Mouse (Mus musculus) intestine, embryonic 14.5 days (tissue): ENCODE results near the gene Fam185a. TPM values are rescaled to one million over a fixed set of nuclear protein-coding genes. Genes with fewer than 3 reads are reported as not detected.
A peak's percentile ranks its signal among the peaks of the same experiment; 100 is the strongest.

Experiments
- ATAC-seq: fragments of 200-750 bp; cut with Nextera tagmentation; replicated peaks from 2 replicates; pipeline ENCODE4 v1.8.0; 2017; ENCODE audit warnings: low read depth, moderate number of reproducible peaks, moderate TSS enrichment, moderate library complexity; ENCODE audit not compliant: low FRiP score, low TSS enrichment
- DNase-seq: peaks from one replicate; pipeline ENCODE4 v3.0.0-alpha.2; 2018; ENCODE audit warnings: low spot score
- H3K27ac ChIP-seq: fragments of 300-500 bp; sonication (generic); 2 replicates; pipeline ENCODE4 v1.5.1; 2014; ENCODE audit warnings: low read depth, mild to moderate bottlenecking, control low read depth
- H3K27me3 ChIP-seq: fragments of 300-500 bp; sonication (generic); replicated peaks from 2 replicates; pipeline ENCODE4 v1.6.1; 2014; ENCODE audit warnings: low read length, control low read depth; ENCODE audit not compliant: control insufficient read depth, insufficient read depth
- H3K36me3 ChIP-seq: fragments of 300-500 bp; sonication (generic); 2 replicates; pipeline ENCODE4 v1.6.1; 2014; ENCODE audit warnings: low read length, control low read depth; ENCODE audit not compliant: control insufficient read depth, insufficient read depth
- H3K4me1 ChIP-seq: fragments of 300-500 bp; sonication (generic); replicated peaks from 2 replicates; pipeline ENCODE4 v1.6.1; 2014; ENCODE audit warnings: low read length, control low read depth, mixed read lengths; ENCODE audit not compliant: control insufficient read depth, insufficient read depth
- H3K4me2 ChIP-seq: fragments of 300-500 bp; sonication (generic); 2 replicates; pipeline ENCODE4 v1.6.1; 2014; ENCODE audit warnings: low read length
- H3K4me3 ChIP-seq: fragments of 300-500 bp; sonication (generic); 2 replicates; pipeline ENCODE4 v1.5.1; 2014; ENCODE audit warnings: low read depth, low read length, control low read depth, mixed read lengths
- H3K9ac ChIP-seq: fragments of 300-500 bp; sonication (generic); 2 replicates; pipeline ENCODE4 v1.6.1; 2014; ENCODE audit warnings: mild to moderate bottlenecking, low read length
- H3K9me3 ChIP-seq: fragments of 300-500 bp; sonication (generic); 2 replicates; pipeline ENCODE4 v1.6.1; 2016; ENCODE audit warnings: low read length, control low read depth; ENCODE audit not compliant: control insufficient read depth
- WGBS: fragments of 180-500 bp; shearing (Covaris S2); extraction: QIAGEN DNeasy Blood & Tissue Kit; methylation state at CpG from one replicate; pipeline ENCODE4 v1.1.7; 2014; 5-methylcytosine and 5-hydroxymethylcytosine counted together
- polyA plus RNA-seq: library from polyadenylated mRNA; unstranded; fragments of >200 nt; fragmentation: Nextera tagmentation; extraction: Ambion mirVana; gene quantifications from 2 replicates; pipeline ENCODE4 v1.2.1, GENCODE M21; 2014

The Fam185a gene
- polyA plus RNA-seq = 10.8 and 11.1 TPM in 2 replicates

DNA sequence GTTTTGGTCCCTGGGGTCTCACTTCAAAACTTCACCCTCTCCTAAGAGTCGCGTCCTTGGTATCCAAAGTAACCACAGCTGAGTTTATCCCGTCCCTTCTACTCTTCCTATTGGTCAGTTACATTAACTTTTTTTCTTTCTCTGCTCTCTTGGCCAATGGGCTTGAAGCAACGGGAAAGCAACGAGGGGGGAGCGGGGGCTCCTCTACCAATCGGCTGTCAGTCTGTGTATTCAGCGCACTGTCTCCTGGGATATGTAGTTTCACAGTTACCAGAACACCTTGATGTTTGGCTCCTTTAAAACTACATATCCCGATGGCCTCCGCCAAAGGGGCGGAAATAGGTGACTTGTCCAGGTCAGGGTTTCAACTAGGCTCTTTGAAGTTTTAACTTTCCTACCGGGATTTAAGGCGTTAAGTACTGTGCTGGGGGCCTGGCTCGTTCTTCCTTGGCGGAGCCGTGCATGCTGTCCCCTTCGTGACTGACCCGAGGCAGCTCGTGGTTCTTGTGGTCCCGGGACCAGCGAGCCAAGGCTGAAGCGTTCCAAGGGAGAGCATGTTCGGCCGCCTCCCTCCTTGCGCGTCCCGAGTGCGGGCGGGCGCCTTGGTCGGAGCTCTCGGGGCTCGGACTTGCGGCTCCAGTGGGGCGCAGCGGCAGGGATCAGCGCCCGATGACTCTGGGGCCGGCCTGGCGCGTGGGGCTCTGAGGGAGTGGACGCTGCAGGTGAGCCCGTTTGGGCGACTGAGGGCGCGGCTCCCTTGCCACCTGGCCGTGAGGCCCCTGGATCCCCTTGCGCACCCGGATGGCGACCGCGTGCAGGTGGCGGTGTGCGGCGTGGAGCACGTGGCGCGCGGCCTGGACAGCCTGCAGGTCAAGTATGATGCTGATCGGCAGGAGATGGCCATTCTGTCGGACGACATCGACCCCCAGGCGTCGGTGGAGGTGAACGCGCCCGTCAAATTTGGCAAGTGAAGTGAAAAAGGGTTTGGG, at the start of gene Fam185a, which contains the start of gene Ccdc146:
TSS of gene Fam185a (plus strand) at position 345 of the 989 bp plus-strand sequence.
TSS of gene Ccdc146 (minus strand) at position 64 of the 989 bp plus-strand sequence.
- H3K4me3 ChIP-seq = peak within 1 kb of the TSS; percentile 88
- no peaks in the 10 kb centered on the region for H3K27me3 ChIP-seq
- 0 out of 2 replicates have a peak, but pooled peaks cover 4% of the 10 kb centered on the region for H3K4me1 ChIP-seq
- DNase-seq = peak; percentile 90
- peak within 1 kb of the TSS; percentile 94 for H3K4me2 ChIP-seq
- ATAC-seq = peak; percentile 100
- H3K36me3 ChIP-seq = no peaks in the 10 kb centered on the region
- under 1% methylated on average over 68 of the region's 68 CpGs for WGBS
- peak within 1 kb of the TSS; percentile 74 for H3K9ac ChIP-seq
- H3K27ac ChIP-seq = peak within 1 kb of the TSS; percentile 47
- H3K9me3 ChIP-seq = no peaks in the 10 kb centered on the region

DNA sequence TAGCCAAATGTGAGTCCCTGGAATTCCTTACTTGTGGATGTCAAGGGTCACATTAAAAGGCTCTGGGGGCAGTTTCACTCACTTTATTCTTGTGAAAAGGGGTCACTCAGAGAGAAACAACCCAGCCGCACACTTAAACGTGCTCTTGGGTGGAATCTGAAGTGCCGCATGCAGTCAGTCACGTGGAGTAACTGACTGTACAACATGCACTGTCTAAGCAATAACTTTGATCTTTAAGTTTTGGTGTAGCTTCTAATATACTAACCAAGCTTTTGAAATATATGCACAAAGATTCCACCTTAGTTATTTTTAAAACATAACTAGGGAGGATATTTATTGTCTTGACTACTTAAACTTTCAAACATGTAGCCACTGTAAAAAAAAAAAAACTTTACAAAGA, 47.8 kb upstream of the Fam185a start:
- no peak overlapping the region for H3K4me3 ChIP-seq
- no peaks in the 10 kb centered on the region for H3K9me3 ChIP-seq
- no peak for DNase-seq
- no peak for ATAC-seq
- no peak overlapping the region for H3K9ac ChIP-seq
- no peaks in the 10 kb centered on the region for H3K36me3 ChIP-seq
- WGBS = 68% methylated on average over 4 of the region's 4 CpGs
- 0 out of 2 replicates have a peak, but pooled peaks cover 5% of the 10 kb centered on the region for H3K4me1 ChIP-seq
- H3K4me2 ChIP-seq = no peak overlapping the region
- H3K27me3 ChIP-seq = peaks cover 5% of the 10 kb centered on the region; the same call in 1 of the 2 replicates
- H3K27ac ChIP-seq = no peak overlapping the region

DNA sequence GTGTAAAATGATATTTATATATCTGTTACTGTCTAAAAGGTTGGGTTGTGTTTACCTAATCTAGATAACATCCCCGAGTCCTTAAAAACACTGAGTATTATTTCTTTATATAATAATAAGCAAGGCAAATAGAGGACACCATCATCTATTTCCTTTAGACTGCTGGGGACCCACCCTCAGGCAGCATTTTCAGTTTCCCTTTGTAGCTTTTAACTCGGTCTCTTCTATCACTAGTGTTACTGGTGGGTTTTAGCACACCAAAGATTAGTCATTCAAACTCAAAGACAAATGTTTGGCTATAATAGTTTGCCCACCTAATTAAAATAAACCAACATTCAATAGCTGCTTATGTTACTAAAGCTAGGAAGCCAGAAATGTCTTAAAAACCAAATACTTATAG, 46.4 kb upstream of the Fam185a start:
- Histone ChIP-seq H3K27me3 (peaks cover 2% of the 10 kb centered on the region; the same call in 1 of the 2 replicates), H3K27ac (no peak overlapping the region), H3K36me3 (no peaks in the 10 kb centered on the region), H3K4me2 (no peak overlapping the region), H3K4me3 (no peak overlapping the region), H3K9ac (no peak overlapping the region), H3K4me1 (peaks cover 14% of the 10 kb centered on the region), H3K9me3 (no peaks in the 10 kb centered on the region)
- ATAC-seq (no peak), DNase-seq (no peak)
- WGBS = 44% methylated on average over 2 of the region's 2 CpGs

DNA sequence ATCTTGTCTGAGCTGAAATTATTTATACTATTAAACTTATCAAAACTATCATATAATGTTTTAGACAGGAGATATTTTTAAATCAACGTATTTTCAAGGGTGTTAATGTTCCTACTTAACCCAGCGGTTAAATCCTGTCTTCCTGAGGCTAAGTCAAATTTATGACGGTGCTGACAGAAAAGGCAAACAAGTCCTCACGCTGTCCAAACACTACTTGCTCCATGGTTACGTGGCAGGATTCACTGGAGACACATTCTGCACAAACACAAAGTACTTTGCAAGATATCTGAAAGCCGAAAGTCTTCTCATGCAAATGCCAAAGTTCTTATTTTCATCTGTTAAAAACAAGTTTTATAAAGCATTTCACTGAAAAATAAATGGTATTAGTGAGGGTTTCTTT, 42.8 kb upstream of the Fam185a start:
- 11% methylated on average over 6 of the region's 6 CpGs for WGBS
- ATAC-seq (no peak), DNase-seq (no peak)
- Histone ChIP-seq H3K27ac (no peak overlapping the region; the same call in 1 of the 2 replicates), H3K4me3 (no peak overlapping the region), H3K9me3 (no peaks in the 10 kb centered on the region), H3K27me3 (no peaks in the 10 kb centered on the region), H3K36me3 (no peaks in the 10 kb centered on the region), H3K4me1 (peaks cover 21% of the 10 kb centered on the region), H3K4me2 (no peak overlapping the region), H3K9ac (no peak overlapping the region)

DNA sequence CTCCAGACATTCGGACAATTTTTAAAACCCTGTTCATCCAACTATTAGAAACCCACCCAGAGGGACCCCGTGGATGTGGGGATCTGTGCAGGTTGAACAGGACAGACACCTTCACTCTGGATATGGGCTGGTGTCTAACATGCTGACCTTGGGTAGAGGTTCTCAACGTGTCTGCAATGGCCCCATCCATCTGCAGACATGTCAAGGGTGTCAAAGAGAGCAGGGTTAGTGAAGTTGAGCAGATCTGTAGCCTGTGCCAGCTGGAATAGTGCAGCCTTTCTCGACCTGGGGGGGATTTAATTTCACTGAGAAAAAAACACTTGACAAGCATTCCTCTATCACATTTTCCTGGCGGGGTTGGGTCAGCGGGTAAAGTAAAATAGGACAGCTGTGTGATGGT, 42.1 kb upstream of the Fam185a start:
- no peak for DNase-seq
- Histone ChIP-seq H3K4me2 (no peak overlapping the region), H3K27me3 (no peaks in the 10 kb centered on the region), H3K27ac (peak overlapping the region; percentile 29; the same call in 1 of the 2 replicates), H3K36me3 (no peaks in the 10 kb centered on the region), H3K9ac (no peak overlapping the region), H3K4me3 (no peak overlapping the region), H3K4me1 (peaks cover 21% of the 10 kb centered on the region), H3K9me3 (no peaks in the 10 kb centered on the region)
- 29% methylated on average over 6 of the region's 6 CpGs for WGBS
- 0 out of 2 replicates have a peak, but pooled peaks have one; percentile 12 for ATAC-seq

DNA sequence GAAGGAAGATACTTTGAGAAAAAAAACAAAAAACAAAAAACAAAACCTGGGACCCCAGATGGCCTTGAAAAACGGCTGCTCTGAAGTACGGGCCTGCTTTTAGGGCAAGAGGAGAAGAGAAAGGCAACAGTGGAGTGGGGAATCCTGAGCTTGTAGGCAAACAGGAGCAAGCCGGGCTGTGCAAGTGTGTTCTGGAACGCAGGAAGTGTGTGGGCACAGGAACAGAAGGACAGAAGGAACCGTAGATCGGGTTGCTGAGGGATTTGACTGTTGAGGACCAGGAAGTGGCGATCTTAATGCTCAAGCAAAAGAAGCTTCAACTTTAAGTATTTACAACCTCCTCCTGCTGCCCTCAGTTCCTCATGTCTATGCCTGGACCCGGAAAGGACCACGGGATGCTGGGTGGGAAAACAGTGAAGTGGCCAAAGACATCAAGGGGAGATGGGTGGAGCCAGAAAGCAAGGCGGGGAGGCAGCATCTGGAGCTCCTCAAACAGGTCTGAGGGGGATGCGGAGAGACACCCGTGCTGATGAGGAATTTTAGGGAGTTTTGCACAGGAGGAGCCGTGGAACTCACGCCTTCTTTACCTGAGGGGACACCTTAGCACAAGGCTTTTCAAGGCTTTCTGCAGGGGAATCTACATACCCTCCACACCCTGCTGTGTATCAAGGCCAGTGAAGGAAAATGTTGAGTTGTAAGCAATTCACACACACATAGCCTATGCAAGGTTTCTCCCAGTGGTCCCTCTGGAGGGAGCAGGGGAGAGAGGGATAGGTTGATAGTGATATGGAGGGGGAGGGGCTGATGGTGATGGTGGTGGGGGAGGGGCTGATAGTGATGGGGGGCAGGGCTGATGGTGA, 41.1 kb upstream of the Fam185a start:
- WGBS = 23% methylated on average over 14 of the region's 14 CpGs
- H3K36me3 ChIP-seq = no peaks in the 10 kb centered on the region
- DNase-seq (peak; percentile 62), ATAC-seq (0 out of 2 replicates have a peak, but pooled peaks have one; percentile 13)
- H3K9me3 ChIP-seq = no peaks in the 10 kb centered on the region
- no peak overlapping the region for H3K9ac ChIP-seq
- H3K4me1 ChIP-seq = peaks cover 21% of the 10 kb centered on the region
- 0 out of 2 replicates have a peak overlapping the region, but pooled peaks have one; percentile 3 for H3K4me2 ChIP-seq
- no peaks in the 10 kb centered on the region for H3K27me3 ChIP-seq
- peak overlapping the region; percentile 47; the same call in 1 of the 2 replicates for H3K27ac ChIP-seq
- H3K4me3 ChIP-seq = no peak overlapping the region

DNA sequence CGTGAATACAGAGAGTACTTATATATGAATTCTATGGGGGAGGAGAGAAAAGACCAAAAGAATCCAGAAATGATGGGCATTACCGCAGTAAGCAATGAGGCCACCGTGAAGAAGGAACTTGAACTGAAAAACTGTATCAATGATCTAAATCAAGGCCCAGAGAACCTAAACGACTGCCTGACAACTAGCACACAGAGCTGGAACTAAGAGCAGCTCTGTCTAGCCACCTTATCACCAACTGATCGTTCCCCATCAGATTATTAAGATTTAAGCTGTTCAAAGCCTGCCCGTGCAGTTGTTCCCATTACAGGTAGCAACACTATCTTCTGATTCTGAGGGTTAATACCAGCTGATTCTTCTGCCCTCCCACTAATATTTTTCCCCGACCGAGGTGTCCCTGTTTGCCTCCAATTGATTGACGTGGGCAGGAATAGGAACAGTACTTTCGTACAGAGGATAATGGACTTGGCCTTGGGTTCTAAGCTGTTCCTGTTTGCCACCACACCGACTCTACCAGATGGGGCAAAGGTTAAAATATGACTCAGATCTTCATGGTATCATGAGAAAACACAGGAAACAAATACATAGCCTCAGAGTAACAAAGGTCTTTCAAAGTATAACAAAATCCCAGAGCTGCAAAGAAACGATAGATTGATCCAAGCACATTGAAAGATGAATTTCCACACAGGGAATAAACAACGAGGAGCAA, 40.4 kb upstream of the Fam185a start:
- ATAC-seq (no peak), DNase-seq (no peak)
- no peak overlapping the region for H3K4me3 ChIP-seq
- no peaks in the 10 kb centered on the region for H3K27me3 ChIP-seq
- H3K4me1 ChIP-seq = peaks cover 21% of the 10 kb centered on the region
- H3K9me3 ChIP-seq = no peaks in the 10 kb centered on the region
- no peak overlapping the region for H3K27ac ChIP-seq
- H3K4me2 ChIP-seq = no peak overlapping the region
- WGBS = 68% methylated on average over 13 of the region's 13 CpGs
- no peaks in the 10 kb centered on the region for H3K36me3 ChIP-seq
- H3K9ac ChIP-seq = no peak overlapping the region

DNA sequence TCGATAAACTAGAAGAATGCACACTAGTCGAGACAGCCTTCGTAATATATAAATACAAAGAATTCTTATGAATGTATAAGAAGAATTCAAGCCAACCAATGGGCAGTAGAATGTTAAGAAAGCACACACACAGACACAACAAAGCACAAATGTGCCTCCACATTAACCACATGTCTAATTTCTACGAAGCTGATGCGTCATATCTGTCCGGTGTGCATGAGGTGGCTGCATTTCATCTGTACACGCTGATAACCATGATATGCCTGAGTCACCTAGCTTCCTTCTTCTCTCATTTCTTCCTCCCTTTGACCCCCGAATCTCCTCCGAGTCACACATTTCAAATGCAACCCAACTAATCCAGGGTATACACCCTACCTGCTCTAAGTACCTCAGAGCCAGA, 39.8 kb upstream of the Fam185a start:
- Histone ChIP-seq H3K27me3 (no peaks in the 10 kb centered on the region), H3K4me2 (no peak overlapping the region), H3K9ac (no peak overlapping the region), H3K4me3 (no peak overlapping the region), H3K36me3 (no peaks in the 10 kb centered on the region), H3K9me3 (no peaks in the 10 kb centered on the region), H3K27ac (no peak overlapping the region), H3K4me1 (peaks cover 21% of the 10 kb centered on the region)
- WGBS = 89% methylated on average over 9 of the region's 9 CpGs
- ATAC-seq (no peak), DNase-seq (no peak)
